Mouse (Mus musculus) common myeloid progenitor, adult 5-6 weeks (primary cell): Measurements from ENCODE around the gene Clk1. TPM values are rescaled to one million over a fixed set of nuclear protein-coding genes. Genes with fewer than 3 reads are reported as not detected.

ENCODE experiments used
- ATAC-seq: replicated peaks from 2 replicates; pipeline ENCODE4 v1.8.0; 2016; ENCODE audit warnings: low read depth, mild to moderate bottlenecking, moderate TSS enrichment, inconsistent platforms; ENCODE audit not compliant: poor library complexity, severe bottlenecking
- total RNA-seq: library from RNA; stranded (forward); fragments of 200-1000, 187-1606 nt; gene quantifications from 2 replicates; pipeline ENCODE4 v1.2.3, GENCODE M21; 2017

Gene Clk1
- total RNA-seq, 1 experiment from 2014 or later, result 538 TPM

- ATAC-seq, result no peak
Observed at GRCm38 (mm10) chr1:58364551-58364950, 59.3 kb downstream of the Clk1 start.

DNA sequence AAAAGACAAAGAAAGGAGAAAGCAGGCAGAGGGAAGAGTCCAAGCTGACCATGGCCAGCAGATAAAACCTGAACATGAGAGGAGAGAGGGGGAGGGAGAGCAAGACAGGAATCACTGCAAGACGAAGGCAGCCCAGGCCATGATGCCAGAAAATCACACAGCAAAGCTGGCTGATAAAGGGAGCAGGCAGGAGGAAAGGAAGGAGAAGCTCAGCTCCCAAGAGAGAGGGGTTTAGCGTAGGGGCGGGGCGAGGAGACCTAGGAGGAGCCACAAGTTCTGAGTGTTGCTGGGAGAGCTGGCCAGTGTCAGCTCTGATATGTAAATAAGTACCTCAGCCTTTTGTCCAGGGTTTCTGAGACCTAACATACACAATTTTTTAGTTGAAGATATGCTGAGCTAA lies 61.6 kb downstream of the Clk1 start:
- no peak for ATAC-seq

Other genes with a start within 250 kb of the Clk1 start
- gene Aox4, start 213.7 kb downstream of the Clk1 start, total RNA-seq, result 0.10 and 0.27 TPM in 2 replicates
- gene Aox2, start 145.7 kb downstream of the Clk1 start, total RNA-seq, result 0.09 TPM in 1 of 2 replicates, not detected in the other
- 194 and 196 TPM in 2 replicates for gene Bzw1, start 31.2 kb downstream of the Clk1 start, total RNA-seq
- gene Nif3l1, start 21.1 kb upstream of the Clk1 start, total RNA-seq, result 55.0 and 64.6 TPM in 2 replicates
- 71.3 and 86.1 TPM in 2 replicates for gene Ppil3, start 21.4 kb upstream of the Clk1 start, total RNA-seq
- 87.7 and 100 TPM in 2 replicates for gene Orc2, start 81.0 kb upstream of the Clk1 start, total RNA-seq
- gene Fam126b, start 162.3 kb upstream of the Clk1 start, total RNA-seq, result 13.1 and 13.9 TPM in 2 replicates
- 84.0 and 90.8 TPM in 2 replicates for gene Ndufb3, start 162.3 kb upstream of the Clk1 start, total RNA-seq